Mouse (Mus musculus) megakaryocyte progenitor cell, adult 5-6 weeks (primary cell): ENCODE results near the gene Msx2. TPM values are rescaled to one million over a fixed set of nuclear protein-coding genes. Genes with fewer than 3 reads are reported as not detected.

Experiments
- ATAC-seq: replicated peaks from 2 replicates; pipeline ENCODE4 v1.8.0; 2016; ENCODE audit warnings: mild to moderate bottlenecking, moderate TSS enrichment, inconsistent platforms; ENCODE audit not compliant: poor library complexity
- total RNA-seq, 2 experiments: library from RNA; stranded (forward) in 1 of 2; stranded (reverse) in 1 of 2; fragments of 157-497, 149-512 nt in 1 of 2; fragments of 200-1000 nt in 1 of 2; gene quantifications; 2 replicates each; pipeline versions ENCODE4 v1.2.3 to v1.2.4; 2015 to 2017

Msx2 gene
- total RNA-seq, 2 experiments from 2014 or later: not detected

DNA sequence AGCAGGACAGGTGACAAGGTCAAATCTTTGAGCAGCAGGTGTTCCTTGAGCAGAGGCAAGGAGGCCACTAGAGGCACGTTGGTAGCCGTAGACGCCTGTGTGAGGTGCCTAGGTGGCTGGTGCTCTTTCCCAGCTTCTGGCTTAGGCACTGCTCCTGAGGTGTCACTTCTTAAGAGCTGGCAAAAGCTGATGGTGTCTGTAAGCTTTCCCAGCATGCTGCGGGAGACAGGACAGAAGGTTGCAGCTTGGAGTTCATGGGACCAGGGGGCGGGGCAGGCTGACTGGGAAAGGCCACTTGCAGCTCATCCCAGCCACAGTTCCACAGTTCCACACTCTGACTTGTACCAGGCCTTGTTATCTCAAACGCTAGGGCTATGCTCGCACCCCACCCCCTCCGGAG, 53.2 kb downstream of the Msx2 start:
- no peak for ATAC-seq

DNA sequence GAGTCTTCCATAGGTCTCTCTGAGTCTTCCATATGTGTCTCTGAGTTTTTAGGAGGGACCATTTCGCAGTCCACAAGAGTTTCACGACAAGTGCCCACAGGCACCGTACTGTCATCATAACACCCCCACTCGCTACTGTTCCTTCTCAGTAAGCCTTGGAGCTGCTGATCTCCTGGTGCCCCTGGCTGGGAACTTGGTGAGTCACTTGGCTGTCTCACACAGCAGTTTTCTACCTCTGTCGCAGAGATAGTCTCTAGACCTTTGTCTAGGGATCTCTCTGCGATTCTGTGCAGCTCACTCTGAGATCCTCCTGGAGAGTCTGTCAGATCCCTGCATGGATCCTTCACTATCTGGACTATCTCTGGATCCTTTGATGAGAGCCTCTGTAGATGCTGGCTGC, 55.2 kb downstream of the Msx2 start:
- ATAC-seq: no peak

Other genes starting within 250 kb of the Msx2 start
- gene Ror2, start 186.9 kb downstream of the Msx2 start, total RNA-seq (2015): not detected in 2 replicates
- gene Ror2, start 186.9 kb downstream of the Msx2 start, total RNA-seq (2017): 0.14 TPM in 1 of 2 replicates, not detected in the other
- gene Sptlc1, start 95.7 kb downstream of the Msx2 start, total RNA-seq (2015): 19.8 and 25.4 TPM in 2 replicates
- 34.0 and 40.4 TPM in 2 replicates for gene Sptlc1, start 95.7 kb downstream of the Msx2 start, total RNA-seq (2017)